In the genomic region with DNA sequence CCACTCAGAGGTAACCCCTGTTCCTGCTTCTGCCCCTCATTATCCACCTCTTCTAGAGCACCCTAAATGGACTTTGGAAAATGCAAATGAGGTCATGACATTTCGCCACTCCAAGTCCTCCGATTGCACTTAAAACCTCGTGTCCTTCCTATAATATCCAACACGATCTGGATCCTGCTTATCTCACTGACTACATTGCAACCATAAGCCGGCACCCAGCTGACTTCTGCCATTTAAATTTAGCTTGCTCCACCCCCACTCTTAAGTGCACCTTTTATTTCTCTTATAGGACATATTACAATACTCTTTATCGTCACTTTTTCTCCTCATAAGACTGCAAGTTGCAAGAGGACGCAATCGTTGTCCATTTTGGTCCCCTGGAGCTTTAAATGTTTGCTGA, we compare ENCODE assay signal across 7 mouse cellular contexts. TPM values are rescaled to one million over a fixed set of nuclear protein-coding genes. Genes with fewer than 3 reads are reported as not detected.
DNase-seq lines count a peak whose midpoint lies in the region; ATAC-seq and TF ChIP-seq lines count a peak whose summit lies in the region.

No protein-coding gene starts in this region.

- H3K4me2 ChIP-seq in neural tube, embryonic 11.5 days (ENCODE audit: low read depth): no peak overlapping the region; the same call in 1 of the 2 replicates
- H3K4me2 ChIP-seq in heart, embryonic 16.5 days (ENCODE audit: low read depth, low read length): peak overlapping the region; percentile 64
- H3K4me2 ChIP-seq in liver, embryonic 14.5 days (ENCODE audit: low read depth): peak overlapping the region; percentile 57

- H3K27me3 ChIP-seq in neural tube, embryonic 11.5 days (ENCODE audit: control insufficient read depth, insufficient read depth, low read length): no peaks in the 10 kb centered on the region
- H3K27me3 ChIP-seq in heart, embryonic 16.5 days (ENCODE audit: control insufficient read depth, insufficient read depth, low read length): no peaks in the 10 kb centered on the region
- H3K27me3 ChIP-seq in liver, embryonic 14.5 days (ENCODE audit: control insufficient read depth, insufficient read depth, low read length): no peaks in the 10 kb centered on the region

- no peak for ATAC-seq in neural tube, embryonic 11.5 days (ENCODE audit: insufficient read depth, low FRiP score, low TSS enrichment)
- ATAC-seq in heart, embryonic 16.5 days (replicated peaks; ENCODE audit: extremely low read depth, insufficient read depth, low FRiP score): no peak
- no peak for ATAC-seq in liver, embryonic 14.5 days (ENCODE audit: insufficient read depth)

- H3K27ac ChIP-seq in neural tube, embryonic 11.5 days (ENCODE audit: low read depth, low read length): peak overlapping the region; percentile 89
- H3K27ac ChIP-seq in heart, embryonic 16.5 days (ENCODE audit: low read length): peak overlapping the region; percentile 98
- H3K27ac ChIP-seq in liver, embryonic 14.5 days: peak overlapping the region; percentile 84

- H3K4me1 ChIP-seq in neural tube, embryonic 11.5 days (ENCODE audit: control insufficient read depth, insufficient read depth, low read length): no peaks in the 10 kb centered on the region
- H3K4me1 ChIP-seq in heart, embryonic 16.5 days (ENCODE audit: control insufficient read depth, insufficient read depth, low read length): peaks cover 9% of the 10 kb centered on the region
- peaks cover 9 to 17% of the 10 kb centered on the region in 2 experiments for H3K4me1 ChIP-seq in liver, embryonic 14.5 days (replicated peaks; ENCODE audit: control insufficient read depth in 2 of 2, insufficient read depth in 2 of 2, low read length in 1 of 2)

- TF ChIP-seq EP300 in liver, embryonic 14.5 days (IDR thresholded peaks at IDR 0.05; ENCODE audit: low read depth): no peak

- H3K9me3 ChIP-seq in neural tube, embryonic 11.5 days (ENCODE audit: control insufficient read depth, low read length): no peaks in the 10 kb centered on the region
- no peaks in the 10 kb centered on the region for H3K9me3 ChIP-seq in heart, embryonic 16.5 days (replicated peaks; ENCODE audit: control insufficient read depth, low read length)
- no peaks in the 10 kb centered on the region for H3K9me3 ChIP-seq in liver, embryonic 14.5 days (ENCODE audit: control insufficient read depth, low read length)

- peaks cover 14% of the 10 kb centered on the region for H3K36me3 ChIP-seq in neural tube, embryonic 11.5 days (ENCODE audit: control insufficient read depth, insufficient read depth, low read length)
- peaks cover 37% of the 10 kb centered on the region for H3K36me3 ChIP-seq in heart, embryonic 16.5 days (ENCODE audit: control insufficient read depth, insufficient read depth)
- H3K36me3 ChIP-seq in liver, embryonic 14.5 days (replicated peaks; ENCODE audit: control insufficient read depth, insufficient read depth, low read depth): no peaks in the 10 kb centered on the region

- no peak overlapping the region for H3K9ac ChIP-seq in neural tube, embryonic 11.5 days (ENCODE audit: low read length)
- H3K9ac ChIP-seq in heart, embryonic 16.5 days (ENCODE audit: low read length): peak overlapping the region; percentile 92
- H3K9ac ChIP-seq in liver, embryonic 14.5 days (replicated peaks): no peak overlapping the region

- WGBS in neural tube, embryonic 11.5 days: 88% methylated on average over 8 of the region's 8 CpGs
- WGBS in heart, embryonic 16.5 days: 74% methylated on average over 8 of the region's 8 CpGs
- WGBS in liver, embryonic 14.5 days (ENCODE audit: insufficient replicate concordance): 64% methylated on average over 8 of the region's 8 CpGs

- TF ChIP-seq CTCF in liver, embryonic 14.5 days (IDR thresholded peaks at IDR 0.05; ENCODE audit: low read depth): no peak

- peak overlapping the region; percentile 43 for H3K4me3 ChIP-seq in neural tube, embryonic 11.5 days (ENCODE audit: low read depth, low read length)
- peak overlapping the region; percentile 86 for H3K4me3 ChIP-seq in heart, embryonic 16.5 days (ENCODE audit: low read length)
- peak overlapping the region in 1 of 2 experiments; percentile 85; a peak in 1 of 4 replicates for H3K4me3 ChIP-seq in liver, embryonic 14.5 days (ENCODE audit: insufficient read depth in 1 of 2, low read depth in 2 of 2, low read length in 2 of 2)

- DNase-seq in neural tube, embryonic 11.5 days (ENCODE audit: low spot score): no peak
- no peak for DNase-seq in neural tube, embryonic 10.5 days (ENCODE audit: extremely low spot score, low spot score)
- no peak for DNase-seq in liver, embryonic 14.5 days (ENCODE audit: low read depth in 3 of 3, low spot score in 3 of 3)
- DNase-seq in urinary bladder, adult 18-20 months (ENCODE audit: low spot score in 2 of 2): no peak
- no peak for DNase-seq in retina, embryonic 14.5 days (ENCODE audit: low spot score)
- DNase-seq in adrenal gland, adult (ENCODE audit: inconsistent age in 2 of 2, low spot score in 1 of 2): no peak

RNA-seq across cellular contexts. Expression of a gene that starts 0.8 kb away (rescaled TPM):
- polyA plus RNA-seq in neural tube, embryonic 11.5 days (2014; fragmentation: Nextera tagmentation; extraction: Ambion mirVana): 2.7 and 3.2 TPM in 2 replicates
- 6.3 and 6.8 TPM in 2 replicates for polyA plus RNA-seq in heart, embryonic 16.5 days (2015; fragmentation: Nextera tagmentation; extraction: Ambion mirVana)
- polyA plus RNA-seq in liver, embryonic 14.5 days (2012; rRNA removed): 0.90 and 0.96 TPM in 2 replicates
- polyA plus RNA-seq in liver, embryonic 14.5 days (2014; fragmentation: Nextera tagmentation; extraction: Ambion mirVana): 0.86 and 1.0 TPM in 2 replicates

RNA-seq across cellular contexts. Expression of a gene that starts 3.5 kb away (rescaled TPM):
- polyA plus RNA-seq in neural tube, embryonic 11.5 days (2014; fragmentation: Nextera tagmentation; extraction: Ambion mirVana): 0.50 TPM in 1 of 2 replicates, not detected in the other
- not detected in 2 replicates for polyA plus RNA-seq in heart, embryonic 16.5 days (2015; fragmentation: Nextera tagmentation; extraction: Ambion mirVana)
- not detected in 2 replicates for polyA plus RNA-seq in liver, embryonic 14.5 days (2012; rRNA removed)
- polyA plus RNA-seq in liver, embryonic 14.5 days (2014; fragmentation: Nextera tagmentation; extraction: Ambion mirVana): not detected in 2 replicates

RNA-seq across cellular contexts. Expression of a gene that starts 13.9 kb away (rescaled TPM):
- polyA plus RNA-seq in neural tube, embryonic 11.5 days (2014; fragmentation: Nextera tagmentation; extraction: Ambion mirVana): 42.3 and 48.9 TPM in 2 replicates
- 14.9 and 15.2 TPM in 2 replicates for polyA plus RNA-seq in heart, embryonic 16.5 days (2015; fragmentation: Nextera tagmentation; extraction: Ambion mirVana)
- polyA plus RNA-seq in liver, embryonic 14.5 days (2012; rRNA removed): 1.4 and 1.7 TPM in 2 replicates
- 1.6 and 1.8 TPM in 2 replicates for polyA plus RNA-seq in liver, embryonic 14.5 days (2014; fragmentation: Nextera tagmentation; extraction: Ambion mirVana)

RNA-seq across cellular contexts. Expression of a gene that starts 17.1 kb away (rescaled TPM):
- polyA plus RNA-seq in neural tube, embryonic 11.5 days (2014; fragmentation: Nextera tagmentation; extraction: Ambion mirVana): 6.4 and 8.3 TPM in 2 replicates
- polyA plus RNA-seq in heart, embryonic 16.5 days (2015; fragmentation: Nextera tagmentation; extraction: Ambion mirVana): 1.5 and 2.3 TPM in 2 replicates
- polyA plus RNA-seq in liver, embryonic 14.5 days (2012; rRNA removed): 0.49 and 0.64 TPM in 2 replicates
- polyA plus RNA-seq in liver, embryonic 14.5 days (2014; fragmentation: Nextera tagmentation; extraction: Ambion mirVana): 0.24 and 0.35 TPM in 2 replicates

RNA-seq across cellular contexts. Expression of a gene that starts 17.3 kb away (rescaled TPM):
- polyA plus RNA-seq in neural tube, embryonic 11.5 days (2014; fragmentation: Nextera tagmentation; extraction: Ambion mirVana): 5.5 and 5.6 TPM in 2 replicates
- 3.9 and 4.0 TPM in 2 replicates for polyA plus RNA-seq in heart, embryonic 16.5 days (2015; fragmentation: Nextera tagmentation; extraction: Ambion mirVana)
- polyA plus RNA-seq in liver, embryonic 14.5 days (2012; rRNA removed): 6.4 and 7.6 TPM in 2 replicates
- polyA plus RNA-seq in liver, embryonic 14.5 days (2014; fragmentation: Nextera tagmentation; extraction: Ambion mirVana): 0.98 and 1.0 TPM in 2 replicates
